Mouse (Mus musculus) liver, embryonic 16.5 days (tissue): ENCODE results near the gene Dhrs7b. TPM values are rescaled to one million over a fixed set of nuclear protein-coding genes. Genes with fewer than 3 reads are reported as not detected.

Experiments used
- ATAC-seq: fragments of 200-750 bp; cut with Nextera tagmentation; 2 replicates; pipeline ENCODE4 v1.8.0; 2017; ENCODE audit warnings: low read depth, mild to moderate bottlenecking, moderate number of reproducible peaks, moderate library complexity
- H3K27ac ChIP-seq: fragments of 300-500 bp; sonication (generic); 2 replicates; pipeline ENCODE4 v1.5.1; 2014; ENCODE audit warnings: mild to moderate bottlenecking, low read length
- H3K27me3 ChIP-seq: fragments of 300-500 bp; sonication (generic); 2 replicates; pipeline ENCODE4 v1.6.1; 2014; ENCODE audit warnings: low read depth, low read length, mixed read lengths; ENCODE audit not compliant: control insufficient read depth, insufficient read depth
- H3K36me3 ChIP-seq: fragments of 300-500 bp; sonication (generic); 2 replicates; pipeline ENCODE4 v1.6.1; 2014; ENCODE audit warnings: mild to moderate bottlenecking; ENCODE audit not compliant: control insufficient read depth, insufficient read depth
- H3K4me1 ChIP-seq: fragments of 300-500 bp; sonication (generic); 2 replicates; pipeline ENCODE4 v1.6.1; 2014; ENCODE audit warnings: low read depth, low read length, mixed read lengths; ENCODE audit not compliant: control insufficient read depth
- H3K4me2 ChIP-seq: fragments of 300-500 bp; sonication (generic); 2 replicates; pipeline ENCODE4 v1.6.1; 2014; ENCODE audit warnings: low read depth, low read length, mixed read lengths
- H3K4me3 ChIP-seq: fragments of 300-500 bp; sonication (generic); 2 replicates; pipeline ENCODE4 v1.5.1; 2014; ENCODE audit warnings: low read depth, mild to moderate bottlenecking, low read length
- H3K9ac ChIP-seq: fragments of 300-500 bp; sonication (generic); 2 replicates; pipeline ENCODE4 v1.6.1; 2014; ENCODE audit warnings: low read depth, low read length
- H3K9me3 ChIP-seq: fragments of 300-500 bp; sonication (generic); replicated peaks from 2 replicates; pipeline ENCODE4 v1.6.1; 2016; ENCODE audit warnings: low read length; ENCODE audit not compliant: control insufficient read depth
- WGBS: fragments of 180-500 bp; shearing (Covaris S2); extraction: QIAGEN DNeasy Blood & Tissue Kit; methylation state at CpG from one replicate; pipeline ENCODE4 v1.1.7; 2014; ENCODE audit not compliant: insufficient replicate concordance; 5-methylcytosine and 5-hydroxymethylcytosine counted together
- polyA plus RNA-seq: library from polyadenylated mRNA; unstranded; fragments of >200 nt; fragmentation: Nextera tagmentation; extraction: Ambion mirVana; gene quantifications from 2 replicates; pipeline ENCODE4 v1.2.1, GENCODE M21; 2015

The Dhrs7b gene
- 18.1 and 21.2 TPM in 2 replicates for polyA plus RNA-seq

GRCm38 (mm10) chr11:60830433-60831052, at the start of gene Dhrs7b:
Dhrs7b (plus strand) TSS chr11:60830631.
- Histone ChIP-seq H3K27me3 (no peaks in the 10 kb centered on the region), H3K4me3 (peak within 1 kb of the TSS; percentile 71), H3K4me2 (peak within 1 kb of the TSS; percentile 71), H3K4me1 (peaks cover 8% of the 10 kb centered on the region), H3K36me3 (no peaks in the 10 kb centered on the region), H3K27ac (peak within 1 kb of the TSS; percentile 82), H3K9me3 (no peaks in the 10 kb centered on the region), H3K9ac (peak within 1 kb of the TSS; percentile 77)
- under 1% methylated on average over 34 of the region's 34 CpGs for WGBS
- ATAC-seq: peak; percentile 92

- no peak overlapping the region for H3K27ac ChIP-seq
- no peaks in the 10 kb centered on the region for H3K9me3 ChIP-seq
- H3K4me3 ChIP-seq: no peak overlapping the region
- no peaks in the 10 kb centered on the region for H3K27me3 ChIP-seq
- H3K4me2 ChIP-seq: no peak overlapping the region
- 67% methylated on average over 8 of the region's 8 CpGs for WGBS
- H3K36me3 ChIP-seq: peaks cover 15% of the 10 kb centered on the region
- no peak for ATAC-seq
- H3K4me1 ChIP-seq: peaks cover 28% of the 10 kb centered on the region
- H3K9ac ChIP-seq: no peak overlapping the region
Measured at GRCm38 (mm10) chr11:60784179-60784922, 46.1 kb upstream of the Dhrs7b start.

GRCm38 (mm10) chr11:60787595-60787994, 42.8 kb upstream of the Dhrs7b start:
- Histone ChIP-seq H3K4me1 (no peaks in the 10 kb centered on the region), H3K4me2 (no peak overlapping the region), H3K36me3 (peaks cover 17% of the 10 kb centered on the region), H3K9me3 (no peaks in the 10 kb centered on the region), H3K4me3 (no peak overlapping the region), H3K27ac (no peak overlapping the region), H3K9ac (no peak overlapping the region), H3K27me3 (no peaks in the 10 kb centered on the region)
- ATAC-seq: no peak
- WGBS: 42% methylated on average over 1 of the region's 1 CpGs

- no peak for ATAC-seq
Measured at GRCm38 (mm10) chr11:60790472-60790871, 40.0 kb upstream of the Dhrs7b start.

GRCm38 (mm10) chr11:60796342-60796741, 34.1 kb upstream of the Dhrs7b start:
- H3K4me2 ChIP-seq: no peak overlapping the region
- H3K27ac ChIP-seq: no peak overlapping the region
- WGBS: 81% methylated on average over 11 of the region's 11 CpGs

More at GRCm38 (mm10) chr11:60790472-60790871, 40.0 kb upstream of the Dhrs7b start:
- H3K4me3 ChIP-seq: no peak overlapping the region
- no peaks in the 10 kb centered on the region for H3K27me3 ChIP-seq
- no peak overlapping the region for H3K9ac ChIP-seq
- H3K4me2 ChIP-seq: no peak overlapping the region
- H3K4me1 ChIP-seq: no peaks in the 10 kb centered on the region
- H3K9me3 ChIP-seq: no peaks in the 10 kb centered on the region
- H3K36me3 ChIP-seq: peaks cover 16% of the 10 kb centered on the region
- 67% methylated on average over 2 of the region's 2 CpGs for WGBS
- H3K27ac ChIP-seq: no peak overlapping the region

GRCm38 (mm10) chr11:60799977-60800376, 30.5 kb upstream of the Dhrs7b start:
- H3K27me3 ChIP-seq: no peaks in the 10 kb centered on the region
- no peak for ATAC-seq
- H3K4me2 ChIP-seq: no peak overlapping the region
- peaks cover 3% of the 10 kb centered on the region; the same call in 1 of the 2 replicates for H3K4me1 ChIP-seq
- no peak overlapping the region for H3K4me3 ChIP-seq
- H3K9ac ChIP-seq: no peak overlapping the region
- H3K27ac ChIP-seq: no peak overlapping the region
- no peaks in the 10 kb centered on the region for H3K9me3 ChIP-seq
- WGBS: 72% methylated on average over 4 of the region's 4 CpGs
- H3K36me3 ChIP-seq: peaks cover 6% of the 10 kb centered on the region; the same call in 1 of the 2 replicates

More at GRCm38 (mm10) chr11:60796342-60796741, 34.1 kb upstream of the Dhrs7b start:
- H3K27me3 ChIP-seq: no peaks in the 10 kb centered on the region
- H3K4me1 ChIP-seq: no peaks in the 10 kb centered on the region
- no peak for ATAC-seq
- H3K9ac ChIP-seq: no peak overlapping the region
- H3K36me3 ChIP-seq: peaks cover 8% of the 10 kb centered on the region
- no peaks in the 10 kb centered on the region for H3K9me3 ChIP-seq
- no peak overlapping the region for H3K4me3 ChIP-seq

- no peak for ATAC-seq
- H3K27ac ChIP-seq: no peak overlapping the region
- no peaks in the 10 kb centered on the region for H3K27me3 ChIP-seq
- peaks cover 6% of the 10 kb centered on the region; the same call in 1 of the 2 replicates for H3K36me3 ChIP-seq
- peaks cover 3% of the 10 kb centered on the region; the same call in 1 of the 2 replicates for H3K4me1 ChIP-seq
- H3K9ac ChIP-seq: no peak overlapping the region
- 61% methylated on average over 1 of the region's 1 CpGs for WGBS
- no peaks in the 10 kb centered on the region for H3K9me3 ChIP-seq
- H3K4me2 ChIP-seq: no peak overlapping the region
- no peak overlapping the region for H3K4me3 ChIP-seq
Measured at GRCm38 (mm10) chr11:60800892-60801291, 29.5 kb upstream of the Dhrs7b start.

- Histone ChIP-seq H3K27me3 (no peaks in the 10 kb centered on the region), H3K27ac (peak overlapping the region; percentile 78), H3K9ac (no peak overlapping the region), H3K4me2 (peak overlapping the region; percentile 78), H3K9me3 (no peaks in the 10 kb centered on the region), H3K4me3 (peak overlapping the region; percentile 42), H3K4me1 (peaks cover 22% of the 10 kb centered on the region), H3K36me3 (no peaks in the 10 kb centered on the region; the same call in 1 of the 2 replicates)
- 0 out of 2 replicates have a peak, but pooled peaks have one; percentile 17 for ATAC-seq
- 42% methylated on average over 4 of the region's 4 CpGs for WGBS
Measured at GRCm38 (mm10) chr11:60808286-60809070, 22.0 kb upstream of the Dhrs7b start.
